Mouse (Mus musculus) cortical plate, adult 2 months (tissue): ENCODE results near the gene Lefty1.

Experiments
- CTCF ChIP-seq: fragments of 200-500 bp; IDR thresholded peaks from 2 replicates; pipeline ENCODE4 v1.5.1; 2011; ENCODE audit warnings: mild to moderate bottlenecking, control low read depth, low read length; ENCODE audit not compliant: insufficient read depth; ENCODE audit errors: extremely low read depth
- POLR2A ChIP-seq: fragments of 200-500 bp; IDR thresholded peaks from 2 replicates; pipeline ENCODE4 v1.6.1; 2011; ENCODE audit warnings: mild to moderate bottlenecking, low read length, control low read depth; ENCODE audit not compliant: insufficient read depth; ENCODE audit errors: extremely low read depth

- TF ChIP-seq CTCF (no peak), POLR2A (no peak)
Observed at GRCm38 (mm10) chr1:180967261-180967660, 32.4 kb downstream of the Lefty1 start.
